Mouse (Mus musculus) thymus, postnatal 10 days (tissue): ENCODE results near the gene Scgb1b24.

ENCODE experiments used
- DNase-seq, 2 experiments: peaks; one replicate each; pipeline ENCODE4 v3.0.0; 2021; ENCODE audit warnings: low spot score in 2 of 2

Gene Scgb1b24

DNA sequence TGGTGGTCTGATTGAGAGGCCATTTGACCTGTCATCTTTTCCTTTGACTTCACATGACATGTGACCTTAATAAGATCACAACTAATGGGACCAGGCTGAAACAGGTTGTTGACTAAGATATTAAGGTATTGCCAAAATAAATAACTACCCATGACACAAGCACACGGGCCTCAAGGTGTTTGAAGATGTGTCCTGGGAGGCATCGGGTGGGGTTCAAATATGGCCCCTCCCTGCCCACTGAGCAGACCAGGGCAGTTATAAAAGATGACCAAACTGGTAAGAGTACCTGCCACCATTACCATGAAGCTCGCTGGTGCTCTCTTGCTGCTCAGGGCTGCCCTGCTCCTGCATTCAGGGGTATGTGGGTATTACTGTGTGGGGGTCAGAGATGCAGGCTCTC, at the start of gene Scgb1b24:
Gene Scgb1b24 (plus strand): TSS at position 301 of the 400 bp plus-strand sequence.
- no peak for DNase-seq

DNA sequence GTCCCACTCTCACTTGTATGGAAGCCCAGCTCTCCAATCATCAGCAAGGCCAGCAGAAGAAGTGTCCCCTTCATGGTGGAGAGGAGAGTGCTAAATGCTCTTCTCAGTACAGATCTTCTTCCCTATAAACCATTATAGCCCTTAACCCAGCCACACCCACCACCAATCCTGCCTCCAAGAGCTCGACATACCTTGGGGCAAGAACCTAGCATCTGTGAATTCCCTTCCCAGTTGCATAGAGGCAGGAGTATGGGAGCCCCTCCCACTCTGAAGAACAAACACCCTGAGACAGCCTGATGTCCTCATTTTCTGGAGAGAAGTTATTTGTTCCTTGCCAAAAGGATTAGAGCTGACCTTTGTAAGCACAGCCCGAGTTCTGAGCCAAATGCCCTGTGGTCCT, 4.4 kb upstream of the Scgb1b24 start, which contains the start of gene Scgb2b24:
Gene Scgb2b24 (minus strand): TSS at position 101 of the 400 bp plus-strand sequence.
- no peak for DNase-seq
